Mouse (Mus musculus): Measurements from ENCODE around the gene Defb19.

- no peak for TF ChIP-seq CTCF (IDR thresholded peaks at IDR 0.05; ENCODE audit: extremely low read depth, insufficient read depth, insufficient read length, insufficient replicate concordance)
- TF ChIP-seq POLR2A (IDR thresholded peaks at IDR 0.05; ENCODE audit: low read depth, low read length), result no peak
Measured at GRCm38 (mm10) chr2:152624566-152624965, 44.5 kb upstream of the Defb19 start.

All from spleen, adult 2 months (tissue).